Mouse (Mus musculus): Measurements from ENCODE around the gene Tab1. TPM values are rescaled to one million over a fixed set of nuclear protein-coding genes. Genes with fewer than 3 reads are reported as not detected.

The Tab1 gene
- polyA plus RNA-seq, 2 experiments: 34.6 to 43.1 TPM

DNA sequence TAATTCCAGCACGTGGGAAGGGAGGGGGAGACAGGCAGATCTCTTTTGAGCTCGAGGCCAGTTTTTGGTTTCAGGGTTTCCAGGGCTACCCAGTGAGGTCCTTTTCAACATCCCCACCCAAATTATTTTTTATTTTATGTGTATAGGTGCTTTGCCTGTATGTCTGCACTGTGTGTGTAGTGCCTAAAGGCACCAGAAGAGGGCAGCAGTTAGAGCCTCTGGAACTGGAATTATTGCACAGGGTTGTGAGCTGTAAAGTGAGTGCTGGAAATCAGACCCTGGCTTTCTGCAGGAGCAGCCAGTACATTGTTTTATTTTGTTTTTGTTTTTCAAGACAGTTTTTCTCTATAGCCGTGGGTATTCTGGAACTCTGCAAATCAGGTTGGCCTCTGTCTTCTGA is 9.2 kb downstream of the Tab1 start:
- no peak for TF ChIP-seq POLR2A (IDR thresholded peaks at IDR 0.05; ENCODE audit: borderline replicate concordance, extremely low read depth, insufficient read depth, insufficient read length)
- H3K4me1 ChIP-seq (ENCODE audit: control insufficient read depth, insufficient read depth, low read length): no peaks in the 10 kb centered on the region
- H3K27ac ChIP-seq (replicated peaks; ENCODE audit: low read depth, low read length): no peak overlapping the region
- H3K4me2 ChIP-seq (replicated peaks; ENCODE audit: low read depth, low read length, severe bottlenecking): no peak overlapping the region
- no peaks in the 10 kb centered on the region for H3K27me3 ChIP-seq (ENCODE audit: control insufficient read depth, insufficient read depth, low read length)
- ATAC-seq (ENCODE audit: low FRiP score, low read depth) (no peak), DNase-seq (ENCODE audit: low spot score) (no peak)
- WGBS: 93% methylated on average over 3 of the region's 3 CpGs
- peaks cover 38% of the 10 kb centered on the region for H3K36me3 ChIP-seq (ENCODE audit: control insufficient read depth, insufficient read depth, low read length)
- no peak overlapping the region for H3K4me3 ChIP-seq (replicated peaks; ENCODE audit: low read length)
- no peak overlapping the region for H3K9ac ChIP-seq (ENCODE audit: low read depth, low read length, severe bottlenecking)
- 0 out of 2 replicates have a peak, but pooled peaks cover 4% of the 10 kb centered on the region for H3K9me3 ChIP-seq (ENCODE audit: control insufficient read depth, low read length)

DNA sequence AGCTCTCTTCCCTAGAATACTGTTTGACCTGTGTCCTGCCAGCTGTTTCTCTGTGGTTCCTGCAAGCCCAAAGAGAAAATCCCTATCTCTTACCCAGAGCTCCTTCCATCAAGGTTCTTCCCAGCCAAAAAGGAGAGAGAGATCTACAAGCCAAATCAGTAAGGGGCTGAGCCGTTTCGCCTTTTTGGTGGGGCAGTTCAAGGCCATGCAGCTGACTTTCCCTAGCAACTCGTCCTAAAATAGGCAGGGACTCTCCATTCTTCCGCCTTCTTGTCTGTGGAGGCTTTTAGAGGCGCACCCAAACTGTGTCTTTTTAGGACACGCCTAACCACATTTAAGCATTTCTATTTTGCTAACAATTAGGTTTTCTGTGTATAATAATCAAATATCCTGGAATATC is 10.8 kb downstream of the Tab1 start:
- no peak for TF ChIP-seq POLR2A (IDR thresholded peaks at IDR 0.05; ENCODE audit: borderline replicate concordance, extremely low read depth, insufficient read depth, insufficient read length)
- Histone ChIP-seq H3K27ac (replicated peaks; ENCODE audit: low read depth, low read length) (no peak overlapping the region), H3K9me3 (ENCODE audit: control insufficient read depth, low read length) (0 out of 2 replicates have a peak, but pooled peaks cover 4% of the 10 kb centered on the region), H3K36me3 (ENCODE audit: control insufficient read depth, insufficient read depth, low read length) (peaks cover 39% of the 10 kb centered on the region), H3K9ac (ENCODE audit: low read depth, low read length, severe bottlenecking) (no peak overlapping the region), H3K27me3 (ENCODE audit: control insufficient read depth, insufficient read depth, low read length) (no peaks in the 10 kb centered on the region), H3K4me2 (replicated peaks; ENCODE audit: low read depth, low read length, severe bottlenecking) (no peak overlapping the region), H3K4me3 (replicated peaks; ENCODE audit: low read length) (no peak overlapping the region), H3K4me1 (ENCODE audit: control insufficient read depth, insufficient read depth, low read length) (no peaks in the 10 kb centered on the region)
- 96% methylated on average over 6 of the region's 6 CpGs for WGBS
- DNase-seq (ENCODE audit: low spot score): no peak
- no peak for ATAC-seq (ENCODE audit: low FRiP score, low read depth)

DNA sequence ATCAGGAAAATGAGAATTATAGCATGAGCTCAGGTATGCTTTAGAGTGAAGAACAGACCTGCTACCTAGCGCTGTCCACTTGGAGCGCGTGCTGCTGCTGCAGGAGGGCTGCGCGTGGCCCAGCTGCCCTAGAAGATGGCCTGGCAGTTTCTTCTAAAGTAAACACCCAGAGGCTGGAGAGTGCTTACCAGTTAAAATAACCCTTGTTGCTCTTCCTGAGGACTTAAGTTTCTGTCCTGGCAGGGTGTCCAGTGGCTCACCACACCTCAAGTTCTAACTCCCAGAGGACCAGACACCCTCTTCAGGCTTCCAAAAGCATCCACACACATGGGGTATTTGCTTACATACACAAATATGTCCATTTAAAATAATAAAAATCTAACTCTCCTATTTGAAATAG is 12.5 kb downstream of the Tab1 start:
- no peaks in the 10 kb centered on the region for H3K4me1 ChIP-seq (ENCODE audit: control insufficient read depth, insufficient read depth, low read length)
- no peak overlapping the region for H3K4me3 ChIP-seq (replicated peaks; ENCODE audit: low read length)
- WGBS: 86% methylated on average over 5 of the region's 5 CpGs
- TF ChIP-seq POLR2A (IDR thresholded peaks at IDR 0.05; ENCODE audit: borderline replicate concordance, extremely low read depth, insufficient read depth, insufficient read length): no peak
- ATAC-seq (ENCODE audit: low FRiP score, low read depth) (no peak), DNase-seq (ENCODE audit: low spot score) (no peak)
- H3K27me3 ChIP-seq (ENCODE audit: control insufficient read depth, insufficient read depth, low read length): no peaks in the 10 kb centered on the region
- H3K9me3 ChIP-seq (ENCODE audit: control insufficient read depth, low read length): 0 out of 2 replicates have a peak, but pooled peaks cover 4% of the 10 kb centered on the region
- no peak overlapping the region for H3K9ac ChIP-seq (ENCODE audit: low read depth, low read length, severe bottlenecking)
- H3K27ac ChIP-seq (replicated peaks; ENCODE audit: low read depth, low read length): no peak overlapping the region
- no peak overlapping the region for H3K4me2 ChIP-seq (replicated peaks; ENCODE audit: low read depth, low read length, severe bottlenecking)
- peaks cover 47% of the 10 kb centered on the region for H3K36me3 ChIP-seq (ENCODE audit: control insufficient read depth, insufficient read depth, low read length)

DNA sequence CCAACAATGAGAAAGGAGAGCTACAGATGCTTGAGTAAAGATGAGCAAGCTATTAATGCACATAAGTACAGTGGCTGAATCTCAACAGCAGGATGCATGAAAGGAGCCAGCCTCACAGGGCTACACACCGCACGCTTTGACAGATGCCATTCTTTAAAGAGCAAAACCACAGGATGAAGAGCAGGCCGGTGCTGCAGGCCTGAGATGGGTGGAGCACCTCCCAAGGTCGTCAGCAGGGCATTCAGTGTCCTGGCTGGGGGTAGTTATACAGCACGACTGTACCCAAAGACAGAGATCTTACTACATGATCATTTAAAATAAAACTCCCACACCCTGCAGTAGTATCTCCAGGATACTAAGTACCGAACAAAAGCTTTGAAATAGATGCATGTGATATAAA is 13.2 kb downstream of the Tab1 start:
- DNase-seq (ENCODE audit: low spot score) (no peak), ATAC-seq (ENCODE audit: low FRiP score, low read depth) (no peak)
- TF ChIP-seq POLR2A (IDR thresholded peaks at IDR 0.05; ENCODE audit: borderline replicate concordance, extremely low read depth, insufficient read depth, insufficient read length): no peak
- Histone ChIP-seq H3K4me2 (replicated peaks; ENCODE audit: low read depth, low read length, severe bottlenecking) (no peak overlapping the region), H3K36me3 (ENCODE audit: control insufficient read depth, insufficient read depth, low read length) (peaks cover 50% of the 10 kb centered on the region), H3K27ac (replicated peaks; ENCODE audit: low read depth, low read length) (no peak overlapping the region), H3K9ac (ENCODE audit: low read depth, low read length, severe bottlenecking) (no peak overlapping the region), H3K4me3 (replicated peaks; ENCODE audit: low read length) (no peak overlapping the region), H3K9me3 (ENCODE audit: control insufficient read depth, low read length) (0 out of 2 replicates have a peak, but pooled peaks cover 4% of the 10 kb centered on the region), H3K27me3 (ENCODE audit: control insufficient read depth, insufficient read depth, low read length) (no peaks in the 10 kb centered on the region), H3K4me1 (ENCODE audit: control insufficient read depth, insufficient read depth, low read length) (no peaks in the 10 kb centered on the region)
- 63% methylated on average over 6 of the region's 6 CpGs for WGBS

DNA sequence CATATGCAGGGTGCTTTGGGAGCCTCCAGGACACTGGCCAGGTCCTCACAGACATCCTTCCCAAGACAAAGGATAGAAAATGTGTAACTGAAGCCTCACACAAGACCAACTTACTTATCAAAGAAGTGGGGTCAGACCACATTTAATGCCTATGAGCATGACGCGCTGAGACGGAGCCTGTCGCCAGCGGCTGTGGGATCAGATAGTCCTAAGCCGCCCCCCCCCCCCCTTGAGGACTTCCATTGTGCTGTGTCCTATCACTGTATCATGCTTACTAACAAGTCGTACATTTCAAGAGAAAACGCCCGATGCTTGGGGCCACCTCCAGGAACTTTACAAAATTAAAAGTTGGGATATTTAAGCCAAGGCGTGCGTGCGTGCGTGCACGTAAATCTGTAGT is 14.2 kb downstream of the Tab1 start:
- no peaks in the 10 kb centered on the region for H3K27me3 ChIP-seq (ENCODE audit: control insufficient read depth, insufficient read depth, low read length)
- H3K36me3 ChIP-seq (ENCODE audit: control insufficient read depth, insufficient read depth, low read length): peaks cover 48% of the 10 kb centered on the region

DNA sequence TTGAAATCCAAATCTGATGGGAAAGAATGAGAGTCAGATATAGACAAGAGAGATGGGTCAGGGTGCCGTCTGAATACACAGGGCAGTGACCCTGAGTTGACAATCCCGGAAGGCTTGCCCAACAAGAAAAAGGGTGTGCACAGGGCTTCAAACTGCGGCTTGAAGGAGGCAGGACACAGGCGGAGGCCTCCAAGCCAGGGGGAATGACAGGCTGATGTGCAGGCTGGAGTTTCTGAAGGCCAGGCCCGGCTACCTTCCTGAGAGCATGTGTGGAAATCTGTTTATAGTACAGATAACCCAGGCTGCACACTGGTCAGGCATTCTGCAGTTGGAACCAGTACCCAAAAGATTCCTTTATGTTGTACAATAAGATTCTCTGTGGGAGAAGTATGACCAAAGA is 14.6 kb downstream of the Tab1 start:
- DNase-seq (ENCODE audit: low spot score) (no peak), ATAC-seq (ENCODE audit: low FRiP score, low read depth) (no peak)
- Histone ChIP-seq H3K9ac (ENCODE audit: low read depth, low read length, severe bottlenecking) (no peak overlapping the region), H3K4me3 (replicated peaks; ENCODE audit: low read length) (no peak overlapping the region), H3K27ac (replicated peaks; ENCODE audit: low read depth, low read length) (no peak overlapping the region), H3K4me2 (replicated peaks; ENCODE audit: low read depth, low read length, severe bottlenecking) (no peak overlapping the region), H3K9me3 (ENCODE audit: control insufficient read depth, low read length) (no peaks in the 10 kb centered on the region), H3K4me1 (ENCODE audit: control insufficient read depth, insufficient read depth, low read length) (no peaks in the 10 kb centered on the region), H3K27me3 (ENCODE audit: control insufficient read depth, insufficient read depth, low read length) (no peaks in the 10 kb centered on the region), H3K36me3 (ENCODE audit: control insufficient read depth, insufficient read depth, low read length) (peaks cover 48% of the 10 kb centered on the region)
- WGBS: 73% methylated on average over 5 of the region's 5 CpGs
- TF ChIP-seq POLR2A (IDR thresholded peaks at IDR 0.05; ENCODE audit: borderline replicate concordance, extremely low read depth, insufficient read depth, insufficient read length): no peak

More for the DNA sequence above, 14.2 kb downstream of the Tab1 start:
- ATAC-seq (ENCODE audit: low FRiP score, low read depth): no peak
- 0 out of 2 replicates have a peak, but pooled peaks cover 2% of the 10 kb centered on the region for H3K9me3 ChIP-seq (ENCODE audit: control insufficient read depth, low read length)
- WGBS: 88% methylated on average over 14 of the region's 14 CpGs
- H3K4me1 ChIP-seq (ENCODE audit: control insufficient read depth, insufficient read depth, low read length): no peaks in the 10 kb centered on the region
- DNase-seq (ENCODE audit: low spot score): no peak
- H3K4me2 ChIP-seq (replicated peaks; ENCODE audit: low read depth, low read length, severe bottlenecking): no peak overlapping the region
- no peak for TF ChIP-seq POLR2A (IDR thresholded peaks at IDR 0.05; ENCODE audit: borderline replicate concordance, extremely low read depth, insufficient read depth, insufficient read length)
- no peak overlapping the region for H3K9ac ChIP-seq (ENCODE audit: low read depth, low read length, severe bottlenecking)
- H3K27ac ChIP-seq (replicated peaks; ENCODE audit: low read depth, low read length): no peak overlapping the region
- no peak overlapping the region for H3K4me3 ChIP-seq (replicated peaks; ENCODE audit: low read length)

All from limb, embryonic 14.5 days (tissue).